Mouse (Mus musculus): ENCODE measurements around the gene Pdss1. TPM values are rescaled to one million over a fixed set of nuclear protein-coding genes. Genes with fewer than 3 reads are reported as not detected.
"Not testable (repeated sequence)": the region's sequence is repeated elsewhere in the genome, so short reads cannot be mapped to it uniquely, and the experiment has no call there.

Pdss1 gene
- polyA plus RNA-seq (2012; rRNA removed) = 3.0 and 3.1 TPM in 2 replicates

DNA sequence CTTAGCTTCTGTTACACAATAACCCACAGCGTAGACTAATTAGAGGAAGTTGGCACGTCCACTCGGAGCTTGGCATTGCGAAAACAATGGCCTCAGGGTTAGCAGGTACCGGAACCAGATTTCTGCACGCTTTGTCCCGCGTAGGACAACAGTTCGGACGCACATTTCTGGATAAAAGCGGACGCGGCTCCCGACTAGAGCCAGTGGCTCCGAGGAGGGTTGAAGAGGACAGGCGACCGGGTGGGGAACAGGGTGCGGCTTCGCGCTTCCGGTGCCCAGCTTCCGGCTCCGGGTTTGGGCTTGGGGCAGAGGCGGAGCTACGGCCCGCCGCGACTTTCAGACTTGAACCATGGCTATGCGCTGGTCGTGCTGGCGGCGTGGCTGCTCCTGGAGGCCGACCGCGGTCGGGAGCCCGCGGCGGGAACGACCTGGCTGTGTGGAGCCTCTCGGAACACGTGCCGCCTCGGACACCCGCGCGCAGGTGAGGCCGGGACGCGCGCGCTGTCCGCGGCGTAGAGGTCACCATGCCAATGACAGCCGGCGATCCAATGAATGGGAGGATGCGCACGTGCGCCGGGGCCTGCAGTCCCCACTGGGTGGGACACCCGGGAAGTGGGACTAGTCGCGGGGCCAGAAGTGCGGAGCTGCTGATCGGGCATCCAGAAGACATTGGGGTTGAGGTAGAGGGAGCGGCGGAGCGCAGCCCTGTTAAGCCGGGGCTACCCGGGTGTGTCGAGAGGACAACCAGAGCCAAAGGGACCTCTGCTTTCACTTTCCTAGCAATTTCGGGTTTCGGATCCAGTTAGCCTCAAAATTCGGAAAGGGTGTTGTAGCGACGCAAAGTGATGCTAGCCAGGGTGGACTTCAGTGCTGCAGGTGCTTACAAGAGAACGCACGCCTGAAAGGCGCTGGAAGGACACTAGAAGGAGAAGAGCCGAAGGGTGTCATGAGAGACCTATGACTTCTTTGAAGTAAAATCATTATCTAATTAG, at the start of gene Pdss1:
TSS of gene Pdss1 (plus strand) at position 241 of the 992 bp plus-strand sequence.
- no peak for TF ChIP-seq CTCF (IDR thresholded peaks at IDR 0.05; ENCODE audit: insufficient read depth, low read length)
- TF ChIP-seq POLR2A (IDR thresholded peaks at IDR 0.05; ENCODE audit: borderline replicate concordance, extremely low read depth, low read depth, low read length) = peak; percentile 84
- no peaks in the 10 kb centered on the region; the same call in 1 of the 2 replicates for H3K4me1 ChIP-seq (ENCODE audit: control insufficient read depth, insufficient read depth, low read length)
- H3K4me3 ChIP-seq (replicated peaks; ENCODE audit: extremely low read depth, low read depth, low read length) = peak within 1 kb of the TSS; percentile 62
- WGBS = under 1% methylated on average over 81 of the region's 81 CpGs
- peak; percentile 84 for DNase-seq

GRCm38 (mm10) chr2:22851900-22852299, 43.4 kb upstream of the Pdss1 start:
- 69% methylated on average over 4 of the region's 4 CpGs for WGBS
- TF ChIP-seq POLR2A (IDR thresholded peaks at IDR 0.05; ENCODE audit: borderline replicate concordance, extremely low read depth, low read depth, low read length) = no peak
- Histone ChIP-seq H3K4me3 (replicated peaks; ENCODE audit: extremely low read depth, low read depth, low read length) (no peak overlapping the region), H3K4me1 (ENCODE audit: control insufficient read depth, insufficient read depth, low read length) (no peaks in the 10 kb centered on the region)
- no peak for DNase-seq

DNA sequence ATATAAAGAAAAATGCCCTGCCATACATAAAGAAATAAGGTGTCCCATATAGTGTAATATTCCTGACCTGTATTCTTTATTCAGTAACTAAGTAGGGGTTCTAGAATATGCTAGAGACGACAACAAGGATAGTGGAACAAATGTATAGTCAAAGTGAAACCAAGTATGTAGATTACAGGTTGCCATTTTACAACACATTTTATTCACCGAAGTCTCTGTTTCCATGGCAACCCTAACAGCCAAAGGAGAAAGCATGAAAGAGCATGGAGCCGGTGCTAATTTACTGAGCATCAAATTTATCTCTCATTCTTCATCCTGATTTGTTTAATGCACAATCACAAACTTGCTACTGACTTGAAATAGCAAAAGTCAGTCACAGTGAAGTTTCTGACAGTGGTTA, 37.8 kb upstream of the Pdss1 start:
- Histone ChIP-seq H3K4me3 (replicated peaks; ENCODE audit: extremely low read depth, low read depth, low read length) (no peak overlapping the region), H3K4me1 (ENCODE audit: control insufficient read depth, insufficient read depth, low read length) (no peaks in the 10 kb centered on the region)
- 67% methylated on average over 3 of the region's 3 CpGs for WGBS
- no peak for TF ChIP-seq POLR2A (IDR thresholded peaks at IDR 0.05; ENCODE audit: borderline replicate concordance, extremely low read depth, low read depth, low read length)
- no peak for TF ChIP-seq CTCF (IDR thresholded peaks at IDR 0.05; ENCODE audit: insufficient read depth, low read length)
- no peak for DNase-seq

DNA sequence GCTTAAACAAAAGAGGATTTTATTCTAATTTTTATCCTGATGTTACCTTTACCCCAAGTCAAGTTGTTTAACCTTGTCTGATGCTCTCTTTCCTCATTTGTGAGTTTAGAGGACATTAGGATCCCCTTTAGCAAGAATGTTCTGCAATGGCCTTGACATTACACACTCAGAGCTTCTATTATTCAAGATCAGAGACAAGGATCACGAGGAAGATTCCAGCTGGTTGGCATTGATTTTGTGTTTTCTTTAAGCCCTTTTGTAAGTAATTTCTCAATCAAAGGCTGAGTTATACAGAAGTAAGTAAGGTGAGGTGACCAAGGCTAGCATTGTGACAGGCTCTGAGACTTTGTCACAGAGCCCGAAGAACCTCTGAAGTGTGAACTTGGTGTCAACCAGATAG, 33.1 kb upstream of the Pdss1 start:
- TF ChIP-seq CTCF (IDR thresholded peaks at IDR 0.05; ENCODE audit: insufficient read depth, low read length) (no peak), POLR2A (IDR thresholded peaks at IDR 0.05; ENCODE audit: borderline replicate concordance, extremely low read depth, low read depth, low read length) (no peak)
- H3K4me3 ChIP-seq (replicated peaks; ENCODE audit: extremely low read depth, low read depth, low read length) = no peak overlapping the region
- WGBS = 67% methylated on average over 2 of the region's 2 CpGs
- no peaks in the 10 kb centered on the region for H3K4me1 ChIP-seq (ENCODE audit: control insufficient read depth, insufficient read depth, low read length)
- no peak for DNase-seq

GRCm38 (mm10) chr2:22864394-22865037, 30.8 kb upstream of the Pdss1 start:
- H3K4me1 ChIP-seq (ENCODE audit: control insufficient read depth, insufficient read depth, low read length); H3K4me3 ChIP-seq (replicated peaks; ENCODE audit: extremely low read depth, low read depth, low read length): not testable (repeated sequence)
- 1% methylated on average over 6 of the region's 6 CpGs for WGBS
- TF ChIP-seq CTCF (IDR thresholded peaks at IDR 0.05; ENCODE audit: insufficient read depth, low read length) = peak; percentile 94
- peak; percentile 52 for DNase-seq

DNA sequence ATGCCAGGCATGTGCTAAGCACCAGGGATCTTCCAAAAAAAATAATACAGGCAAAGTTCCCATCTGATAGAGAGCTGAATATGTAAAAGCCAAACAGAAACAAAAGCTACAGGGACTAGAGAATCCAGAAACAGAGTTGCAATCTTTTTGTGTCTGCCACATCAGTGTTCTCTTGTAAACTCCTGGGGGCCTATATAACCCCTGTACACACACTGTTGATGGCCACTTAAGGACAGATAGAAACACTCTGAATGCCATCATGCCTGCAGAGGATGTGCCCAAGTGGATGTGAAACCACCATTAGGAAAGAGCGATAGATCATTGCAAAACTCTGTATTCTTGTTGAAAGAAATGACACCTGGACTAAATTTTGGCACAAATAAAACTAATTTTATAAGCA, 29.5 kb upstream of the Pdss1 start:
- Histone ChIP-seq H3K4me3 (replicated peaks; ENCODE audit: extremely low read depth, low read depth, low read length) (no peak overlapping the region), H3K4me1 (ENCODE audit: control insufficient read depth, insufficient read depth, low read length) (no peaks in the 10 kb centered on the region)
- DNase-seq = no peak
- TF ChIP-seq POLR2A (IDR thresholded peaks at IDR 0.05; ENCODE audit: borderline replicate concordance, extremely low read depth, low read depth, low read length) = no peak
- TF ChIP-seq CTCF (IDR thresholded peaks at IDR 0.05; ENCODE audit: insufficient read depth, low read length) = no peak
- 85% methylated on average over 1 of the region's 1 CpGs for WGBS

GRCm38 (mm10) chr2:22866894-22867424, 28.4 kb upstream of the Pdss1 start:
- Histone ChIP-seq H3K4me1 (ENCODE audit: control insufficient read depth, insufficient read depth, low read length) (no peaks in the 10 kb centered on the region), H3K4me3 (replicated peaks; ENCODE audit: extremely low read depth, low read depth, low read length) (no peak overlapping the region)
- TF ChIP-seq CTCF (IDR thresholded peaks at IDR 0.05; ENCODE audit: insufficient read depth, low read length) (no peak), POLR2A (IDR thresholded peaks at IDR 0.05; ENCODE audit: borderline replicate concordance, extremely low read depth, low read depth, low read length) (no peak)
- 59% methylated on average over 7 of the region's 7 CpGs for WGBS
- no peak for DNase-seq

GRCm38 (mm10) chr2:22873159-22873558, 22.2 kb upstream of the Pdss1 start:
- WGBS = 73% methylated on average over 1 of the region's 1 CpGs
- TF ChIP-seq CTCF (IDR thresholded peaks at IDR 0.05; ENCODE audit: insufficient read depth, low read length) (no peak), POLR2A (IDR thresholded peaks at IDR 0.05; ENCODE audit: borderline replicate concordance, extremely low read depth, low read depth, low read length) (no peak)
- Histone ChIP-seq H3K4me1 (ENCODE audit: control insufficient read depth, insufficient read depth, low read length) (no peaks in the 10 kb centered on the region), H3K4me3 (replicated peaks; ENCODE audit: extremely low read depth, low read depth, low read length) (no peak overlapping the region)
- no peak for DNase-seq

- Histone ChIP-seq H3K4me3 (replicated peaks; ENCODE audit: extremely low read depth, low read depth, low read length) (no peak overlapping the region), H3K4me1 (ENCODE audit: control insufficient read depth, insufficient read depth, low read length) (no peaks in the 10 kb centered on the region)
- WGBS = 50% methylated on average over 10 of the region's 10 CpGs
- DNase-seq = no peak
- TF ChIP-seq CTCF (IDR thresholded peaks at IDR 0.05; ENCODE audit: insufficient read depth, low read length) (no peak), POLR2A (IDR thresholded peaks at IDR 0.05; ENCODE audit: borderline replicate concordance, extremely low read depth, low read depth, low read length) (no peak)
Measured at GRCm38 (mm10) chr2:22874628-22875027, 20.7 kb upstream of the Pdss1 start.

Data from lung, adult 2 months (tissue).